Mouse (Mus musculus) yolk sac, embryonic 10.5 days (tissue): ENCODE results near the gene Sgk2.

Experiments
- DNase-seq: peaks from one replicate; pipeline ENCODE4 v3.0.0-alpha.2; 2017; ENCODE audit warnings: low spot score

Sgk2 gene

DNA sequence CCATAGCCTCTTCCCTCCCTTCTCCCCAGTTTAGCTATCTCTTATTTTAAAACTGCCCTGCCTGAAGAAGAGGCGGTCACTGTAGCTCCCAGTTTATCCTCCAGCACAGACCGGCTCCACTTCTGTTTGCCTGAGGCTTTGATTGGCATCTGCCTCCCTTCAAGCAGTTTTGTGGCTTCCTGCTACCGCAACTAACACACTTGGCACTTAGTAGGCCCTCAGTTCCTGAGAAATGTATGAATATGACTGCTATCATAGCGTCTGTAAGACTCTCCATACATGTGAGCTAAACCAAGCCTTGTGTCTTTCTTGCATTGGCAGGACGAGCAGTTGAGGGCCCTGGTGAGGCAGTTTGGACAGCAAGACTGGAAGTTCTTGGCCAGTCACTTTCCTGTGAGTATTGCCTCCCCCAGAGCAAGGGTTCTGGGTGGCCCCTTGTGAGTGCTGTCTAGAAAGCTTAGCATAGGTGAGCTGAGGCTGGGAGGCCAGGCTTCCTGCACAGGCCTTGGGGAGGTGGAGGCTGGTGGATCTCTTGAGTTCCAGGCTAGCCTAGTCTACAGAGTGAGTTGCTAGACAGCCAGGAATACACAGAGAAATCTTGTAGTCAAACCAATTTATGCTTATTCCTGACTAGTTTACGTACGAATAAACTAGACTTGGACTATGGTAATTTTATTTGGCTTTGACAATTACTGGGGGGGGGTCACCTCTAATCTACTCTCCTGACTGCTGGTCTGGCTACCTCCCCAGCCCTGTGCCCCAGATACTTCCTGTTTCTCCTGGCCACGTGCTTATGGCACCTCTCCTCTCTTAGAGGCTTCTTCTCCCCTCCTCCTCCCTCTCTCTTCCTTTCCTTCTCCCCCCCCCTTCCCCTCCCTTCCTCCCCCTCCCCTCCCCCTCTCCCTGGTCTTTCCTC, 74.3 kb downstream of the Sgk2 start:
- DNase-seq, result no peak

- no peak for DNase-seq
These were observed 75.0 kb downstream of the Sgk2 start for GRCm38 (mm10) chr2:163062119-163062508.
